Mouse (Mus musculus): ENCODE data around the gene Evi5l. TPM values are rescaled to one million over a fixed set of nuclear protein-coding genes. Genes with fewer than 3 reads are reported as not detected.

Evi5l gene
- polyA plus RNA-seq, 1 experiment, result 3.9 TPM

GRCm38 (mm10) chr8:4258678-4259077 is 92.3 kb downstream of the Evi5l start:
- Histone ChIP-seq H3K36me3 (ENCODE audit: control insufficient read depth, insufficient read depth, low read length) (peaks cover 28% of the 10 kb centered on the region), H3K27ac (ENCODE audit: insufficient read depth, low read depth, low read length) (no peak overlapping the region), H3K4me3 (ENCODE audit: low read depth, low read length) (peak overlapping the region; percentile 61), H3K27me3 (ENCODE audit: control insufficient read depth, insufficient read depth, low read length) (no peaks in the 10 kb centered on the region), H3K4me1 (ENCODE audit: control insufficient read depth, insufficient read depth, insufficient read length, low read length) (peaks cover 18% of the 10 kb centered on the region)
- WGBS, result under 1% methylated on average over 32 of the region's 32 CpGs
- TF ChIP-seq POLR2A (IDR thresholded peaks at IDR 0.05; ENCODE audit: low read depth, low read length), result no peak
- no peak for TF ChIP-seq CTCF (IDR thresholded peaks at IDR 0.05; ENCODE audit: extremely low read depth, insufficient read length, insufficient replicate concordance, low read depth, low read length)

GRCm38 (mm10) chr8:4259125-4259804 is 92.9 kb downstream of the Evi5l start, which contains the start of gene Ctxn1:
Gene Ctxn1 (minus strand): TSS chr8:4259274.
- TF ChIP-seq CTCF (IDR thresholded peaks at IDR 0.05; ENCODE audit: extremely low read depth, insufficient read length, insufficient replicate concordance, low read depth, low read length), result no peak
- no peak; the same call in 1 of the 2 replicates for TF ChIP-seq POLR2A (IDR thresholded peaks at IDR 0.05; ENCODE audit: low read depth, low read length)
- H3K4me3 ChIP-seq (ENCODE audit: low read depth, low read length), result peak within 1 kb of the TSS; percentile 61
- no peak within 1 kb of the TSS for H3K27ac ChIP-seq (ENCODE audit: insufficient read depth, low read depth, low read length)
- peaks cover 32% of the 10 kb centered on the region for H3K36me3 ChIP-seq (ENCODE audit: control insufficient read depth, insufficient read depth, low read length)
- peaks cover 14% of the 10 kb centered on the region for H3K4me1 ChIP-seq (ENCODE audit: control insufficient read depth, insufficient read depth, insufficient read length, low read length)
- 9% methylated on average over 33 of the region's 33 CpGs for WGBS
- H3K27me3 ChIP-seq (ENCODE audit: control insufficient read depth, insufficient read depth, low read length), result no peaks in the 10 kb centered on the region

GRCm38 (mm10) chr8:4259805-4260170 is 93.4 kb downstream of the Evi5l start:
- Histone ChIP-seq H3K27ac (ENCODE audit: insufficient read depth, low read depth, low read length) (no peak overlapping the region), H3K36me3 (ENCODE audit: control insufficient read depth, insufficient read depth, low read length) (peaks cover 34% of the 10 kb centered on the region)
- WGBS, result 90% methylated on average over 4 of the region's 4 CpGs

More at GRCm38 (mm10) chr8:4259805-4260170, 93.4 kb downstream of the Evi5l start:
- no peak overlapping the region for H3K4me3 ChIP-seq (ENCODE audit: low read depth, low read length)
- H3K4me1 ChIP-seq (ENCODE audit: control insufficient read depth, insufficient read depth, insufficient read length, low read length), result peaks cover 14% of the 10 kb centered on the region
- no peaks in the 10 kb centered on the region for H3K27me3 ChIP-seq (ENCODE audit: control insufficient read depth, insufficient read depth, low read length)
- TF ChIP-seq POLR2A (IDR thresholded peaks at IDR 0.05; ENCODE audit: low read depth, low read length), result no peak
- TF ChIP-seq CTCF (IDR thresholded peaks at IDR 0.05; ENCODE audit: extremely low read depth, insufficient read length, insufficient replicate concordance, low read depth, low read length), result no peak

Other genes starting within 250 kb of the Evi5l start
- gene Cd209b, start 239.7 kb upstream of the Evi5l start, polyA plus RNA-seq (2012; rRNA removed), result 0.47 and 0.60 TPM in 2 replicates
- gene Cd209c, start 211.8 kb upstream of the Evi5l start, polyA plus RNA-seq (2012; rRNA removed), result 0.14 TPM in 1 of 2 replicates, not detected in the other
- 0.86 TPM in 1 of 2 replicates, not detected in the other for gene Cd209f, start 60.7 kb upstream of the Evi5l start, polyA plus RNA-seq (2012; rRNA removed)
- gene Cd209g, start 32.5 kb upstream of the Evi5l start, polyA plus RNA-seq (2012; rRNA removed), result 0.67 TPM in 1 of 2 replicates, not detected in the other
- 0.08 and 0.18 TPM in 2 replicates for gene Prr36, start 50.9 kb downstream of the Evi5l start, polyA plus RNA-seq (2012; rRNA removed)
- 0.09 and 0.46 TPM in 2 replicates for gene Lrrc8e, start 60.3 kb downstream of the Evi5l start, polyA plus RNA-seq (2012; rRNA removed)
- 10.2 and 27.0 TPM in 2 replicates for gene Map2k7, start 72.2 kb downstream of the Evi5l start, polyA plus RNA-seq (2012; rRNA removed)
- 0.93 and 1.1 TPM in 2 replicates for gene Gm49320, start 72.3 kb downstream of the Evi5l start, polyA plus RNA-seq (2012; rRNA removed)
- 17.2 and 60.2 TPM in 2 replicates for gene Tgfbr3l, start 81.6 kb downstream of the Evi5l start, polyA plus RNA-seq (2012; rRNA removed)
- 15.0 and 22.6 TPM in 2 replicates for gene Snapc2, start 86.5 kb downstream of the Evi5l start, polyA plus RNA-seq (2012; rRNA removed)
- 14.1 and 18.5 TPM in 2 replicates for gene Ctxn1, start 92.7 kb downstream of the Evi5l start, polyA plus RNA-seq (2012; rRNA removed)
- gene Timm44, start 109.3 kb downstream of the Evi5l start, polyA plus RNA-seq (2012; rRNA removed), result 51.6 and 65.2 TPM in 2 replicates
- gene Ccl25, start 158.6 kb downstream of the Evi5l start, polyA plus RNA-seq (2012; rRNA removed), result 84.4 and 180 TPM in 2 replicates
- 13.3 and 20.7 TPM in 2 replicates for gene Elavl1, start 158.8 kb downstream of the Evi5l start, polyA plus RNA-seq (2012; rRNA removed)

Measured in small intestine, adult 2 months (tissue).